16 mouse cellular contexts compared by ENCODE assay signal in the genomic region with DNA sequence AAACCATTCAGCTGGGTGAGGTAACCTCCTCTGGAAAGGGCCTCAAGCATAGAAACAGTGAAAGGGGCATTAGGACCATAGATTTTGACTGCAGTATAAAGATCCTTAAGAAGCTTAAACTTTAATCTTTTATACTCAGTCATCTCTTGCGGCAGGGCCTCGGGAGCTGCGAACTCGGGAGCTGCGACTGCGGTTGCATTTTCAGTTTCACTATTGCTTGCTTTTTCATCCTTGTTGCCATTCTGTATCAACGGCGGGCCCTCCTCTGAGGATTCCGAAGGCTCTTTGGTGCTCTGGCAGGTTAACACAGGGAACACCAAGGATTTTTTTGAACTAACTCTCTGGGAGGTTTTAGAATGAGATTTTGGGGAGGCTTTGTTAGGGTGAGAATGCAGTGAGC.
"Had no signal": no experiment of that assay in that cellular context is flagged by ENCODE, and none has a peak within 500 bp of the region (broad histone marks: within the 10 kb centered on the region; RNA-seq: fewer than 3 reads in every experiment).

No protein-coding gene starts in this region.

- H3K4me3 ChIP-seq: midbrain, embryonic 10.5 days; midbrain, embryonic 12.5 days; myocyte; neural tube, embryonic 12.5 days; stomach, embryonic 15.5 days had no signal

- H3K4me1 ChIP-seq: midbrain, embryonic 10.5 days; midbrain, embryonic 12.5 days; neural tube, embryonic 12.5 days; stomach, embryonic 15.5 days had no signal

- H3K4me2 ChIP-seq: lung, embryonic 14.5 days; midbrain, embryonic 12.5 days; neural tube, embryonic 12.5 days; stomach, embryonic 15.5 days had no signal

- H3K27ac ChIP-seq: midbrain, embryonic 10.5 days; midbrain, embryonic 12.5 days; neural tube, embryonic 12.5 days; stomach, embryonic 15.5 days; stomach, postnatal 0 days had no signal

- DNase-seq: lung, adult 18-20 months; lung, embryonic 14.5 days; lung, postnatal 10 days; lung, postnatal 4 days; midbrain, embryonic 14.5 days; right cerebral cortex, postnatal 14 days; thymus, adult 2 months; thymus, postnatal 25 days; thymus, postnatal 4 days had no signal

- H3K36me3 ChIP-seq: midbrain, embryonic 10.5 days; midbrain, embryonic 12.5 days; neural tube, embryonic 12.5 days; stomach, embryonic 15.5 days had no signal

- H3K9ac ChIP-seq: lung, embryonic 14.5 days; midbrain, embryonic 12.5 days; neural tube, embryonic 12.5 days; stomach, embryonic 15.5 days had no signal

- H3K9me3 ChIP-seq: midbrain, embryonic 12.5 days; neural tube, embryonic 12.5 days; stomach, embryonic 15.5 days had no signal

- ATAC-seq: midbrain, embryonic 16.5 days had no signal

- H3K27me3 ChIP-seq: midbrain, embryonic 12.5 days; neural tube, embryonic 12.5 days; stomach, embryonic 15.5 days had no signal
